Mouse (Mus musculus): ENCODE data around the gene Hapln4.

GRCm38 (mm10) chr8:70071836-70072440, 11.3 kb upstream of the Hapln4 start:
- no peak for TF ChIP-seq ZC3H11A (IDR thresholded peaks at IDR 0.05; ENCODE audit: borderline replicate concordance, low read depth, low read length)
- no peak for TF ChIP-seq HCFC1 (IDR thresholded peaks at IDR 0.05; ENCODE audit: borderline replicate concordance, insufficient read depth, low read length)
- no peak for TF ChIP-seq MAFK (IDR thresholded peaks at IDR 0.05; ENCODE audit: insufficient read depth, low read depth, low read length)
- no peak for TF ChIP-seq CHD2 (IDR thresholded peaks at IDR 0.05; ENCODE audit: low read depth, low read length)

Measured in ES-E14 (cell line).